In the genomic region with DNA sequence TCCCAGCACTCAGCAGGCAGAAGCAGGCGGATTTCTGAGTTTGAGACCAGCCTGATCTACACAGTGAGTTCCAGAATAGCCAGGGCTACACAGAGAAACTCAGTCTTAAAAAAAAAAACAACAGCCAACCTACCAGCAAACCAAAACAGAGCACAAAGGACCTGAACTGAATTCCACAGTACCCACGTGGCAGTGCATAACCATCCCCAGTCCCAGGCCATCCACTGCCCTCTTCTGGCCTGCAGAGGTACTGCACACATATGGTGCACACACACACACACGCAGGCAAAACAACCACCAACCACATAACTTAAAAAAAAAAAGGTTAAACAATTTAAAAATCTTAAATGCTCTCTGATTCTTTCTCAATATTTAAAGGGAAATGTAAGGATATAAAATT, we compare ENCODE assay signal across 18 mouse cellular contexts. TPM values are rescaled to one million over a fixed set of nuclear protein-coding genes. Genes with fewer than 3 reads are reported as not detected.
DNase-seq lines count a peak whose midpoint lies in the region; ATAC-seq and TF ChIP-seq lines count a peak whose summit lies in the region.
"Had no signal": no experiment of that assay in that cellular context is flagged by ENCODE, and none has a peak within 500 bp of the region (broad histone marks: within the 10 kb centered on the region; RNA-seq: fewer than 3 reads in every experiment).

No protein-coding gene starts in this region.

- H3K4me1 ChIP-seq in intestine, postnatal 0 days (replicated peaks; ENCODE audit: control insufficient read depth, insufficient read depth, low read length) = no peaks in the 10 kb centered on the region
- no peaks in the 10 kb centered on the region for H3K4me1 ChIP-seq in intestine, embryonic 16.5 days (ENCODE audit: control insufficient read depth, insufficient read depth, low read length)
- no peaks in the 10 kb centered on the region for H3K4me1 ChIP-seq in midbrain, postnatal 0 days (ENCODE audit: insufficient read depth, low read length)
- peaks cover 16% of the 10 kb centered on the region for H3K4me1 ChIP-seq in midbrain, embryonic 10.5 days
- H3K4me1 ChIP-seq in stomach, postnatal 0 days (replicated peaks; ENCODE audit: control insufficient read depth, insufficient read depth) = no peaks in the 10 kb centered on the region
- H3K4me1 ChIP-seq: stomach, embryonic 15.5 days had no signal

- CTCF ChIA-PET in Patski (lab: Charles Lee) = no interaction called here

- no peak for DNase-seq in midbrain, postnatal 0 days (ENCODE audit: low spot score)
- DNase-seq in midbrain, embryonic 10.5 days (ENCODE audit: low spot score) = no peak
- DNase-seq in Patski (ENCODE audit: low read depth, low spot score) = no peak
- DNase-seq in stomach, postnatal 0 days (ENCODE audit: low spot score) = no peak
- no peak for DNase-seq in left cerebral cortex, adult 18-20 months (ENCODE audit: low spot score in 2 of 2)
- no peak for DNase-seq in heart, postnatal 25 days (ENCODE audit: low spot score)
- DNase-seq: cerebellum, adult 8-10 months; embryo, embryonic 11 days; gastrocnemius, postnatal 25 days; kidney, adult 18-20 months had no signal

- intact Hi-C loops in heart, postnatal 25 days (cut with DNase I) = no loop called here

- no peaks in the 10 kb centered on the region for H3K9me3 ChIP-seq in intestine, postnatal 0 days (ENCODE audit: control insufficient read depth)
- no peaks in the 10 kb centered on the region for H3K9me3 ChIP-seq in intestine, embryonic 16.5 days (ENCODE audit: control insufficient read depth, low read length)
- H3K9me3 ChIP-seq in midbrain, postnatal 0 days (ENCODE audit: low read length) = no peaks in the 10 kb centered on the region
- H3K9me3 ChIP-seq in midbrain, embryonic 10.5 days (replicated peaks) = peaks cover 3% of the 10 kb centered on the region; the same call in 1 of the 2 replicates
- no peaks in the 10 kb centered on the region for H3K9me3 ChIP-seq in stomach, postnatal 0 days (ENCODE audit: control insufficient read depth, low read length)
- H3K9me3 ChIP-seq: limb, embryonic 15.5 days; midbrain, embryonic 15.5 days; stomach, embryonic 15.5 days had no signal

- H3K36me3 ChIP-seq in intestine, postnatal 0 days (ENCODE audit: control insufficient read depth, insufficient read depth) = no peaks in the 10 kb centered on the region
- H3K36me3 ChIP-seq in intestine, embryonic 16.5 days (ENCODE audit: control insufficient read depth, insufficient read depth, low read length) = no peaks in the 10 kb centered on the region
- no peaks in the 10 kb centered on the region for H3K36me3 ChIP-seq in midbrain, postnatal 0 days (ENCODE audit: insufficient read depth, low read length)
- no peaks in the 10 kb centered on the region for H3K36me3 ChIP-seq in midbrain, embryonic 10.5 days
- H3K36me3 ChIP-seq in stomach, postnatal 0 days (ENCODE audit: control insufficient read depth, insufficient read depth, low read length) = no peaks in the 10 kb centered on the region
- H3K36me3 ChIP-seq: hindbrain, embryonic 10.5 days; limb, embryonic 15.5 days; midbrain, embryonic 15.5 days; stomach, embryonic 15.5 days had no signal

- TF ChIP-seq EP300 in stomach, postnatal 0 days (optimal IDR thresholded peaks at IDR 0.05) = no peak

- no peak overlapping the region for H3K27ac ChIP-seq in intestine, postnatal 0 days (ENCODE audit: low read depth, low read length)
- no peak overlapping the region for H3K27ac ChIP-seq in intestine, embryonic 16.5 days (ENCODE audit: low read length)
- no peak overlapping the region for H3K27ac ChIP-seq in midbrain, postnatal 0 days (ENCODE audit: low read depth, low read length)
- no peak overlapping the region for H3K27ac ChIP-seq in midbrain, embryonic 10.5 days (replicated peaks)
- no peak overlapping the region for H3K27ac ChIP-seq in stomach, postnatal 0 days (replicated peaks)
- H3K27ac ChIP-seq: hindbrain, embryonic 10.5 days; limb, embryonic 15.5 days; midbrain, embryonic 15.5 days; stomach, embryonic 15.5 days had no signal

- H3K9ac ChIP-seq in intestine, postnatal 0 days (ENCODE audit: low read depth, low read length) = no peak overlapping the region
- no peak overlapping the region for H3K9ac ChIP-seq in intestine, embryonic 16.5 days (ENCODE audit: low read depth, low read length)
- no peak overlapping the region for H3K9ac ChIP-seq in midbrain, postnatal 0 days (replicated peaks; ENCODE audit: low read length, poor library complexity, severe bottlenecking)
- H3K9ac ChIP-seq in stomach, postnatal 0 days (ENCODE audit: low read length) = no peak overlapping the region
- H3K9ac ChIP-seq: limb, embryonic 15.5 days; midbrain, embryonic 15.5 days; stomach, embryonic 15.5 days had no signal

- peak; percentile 47 for TF ChIP-seq CTCF in intestine, postnatal 0 days (IDR thresholded peaks at IDR 0.05; ENCODE audit: low read depth)
- TF ChIP-seq CTCF in midbrain, postnatal 0 days (IDR thresholded peaks at IDR 0.05) = peak; percentile 40
- TF ChIP-seq CTCF in Patski (IDR thresholded peaks at IDR 0.05) = peak; percentile 48
- TF ChIP-seq CTCF in stomach, postnatal 0 days (IDR thresholded peaks at IDR 0.05; ENCODE audit: low read depth) = peak; percentile 49

- no peak overlapping the region for H3K4me3 ChIP-seq in intestine, postnatal 0 days (ENCODE audit: low read depth, low read length)
- H3K4me3 ChIP-seq in intestine, embryonic 16.5 days (ENCODE audit: low read length) = no peak overlapping the region
- no peak overlapping the region for H3K4me3 ChIP-seq in midbrain, postnatal 0 days (ENCODE audit: low read depth, low read length)
- no peak overlapping the region for H3K4me3 ChIP-seq in midbrain, embryonic 10.5 days
- H3K4me3 ChIP-seq in stomach, postnatal 0 days (ENCODE audit: low read depth, low read length) = no peak overlapping the region
- H3K4me3 ChIP-seq: hindbrain, embryonic 10.5 days; limb, embryonic 15.5 days; midbrain, embryonic 15.5 days; stomach, embryonic 15.5 days had no signal

- H3K4me2 ChIP-seq in intestine, postnatal 0 days (replicated peaks; ENCODE audit: low read depth) = no peak overlapping the region
- H3K4me2 ChIP-seq in intestine, embryonic 16.5 days (ENCODE audit: low read depth, low read length) = no peak overlapping the region
- H3K4me2 ChIP-seq in midbrain, postnatal 0 days (ENCODE audit: low read depth, low read length, poor library complexity, severe bottlenecking) = no peak overlapping the region
- H3K4me2 ChIP-seq in stomach, postnatal 0 days (replicated peaks; ENCODE audit: low read depth) = no peak overlapping the region
- H3K4me2 ChIP-seq: heart, embryonic 11.5 days; limb, embryonic 15.5 days; midbrain, embryonic 15.5 days; stomach, embryonic 15.5 days had no signal

- H3K27me3 ChIP-seq in intestine, postnatal 0 days (replicated peaks; ENCODE audit: control insufficient read depth, insufficient read depth, low read length) = no peaks in the 10 kb centered on the region
- no peaks in the 10 kb centered on the region for H3K27me3 ChIP-seq in intestine, embryonic 16.5 days (replicated peaks; ENCODE audit: control insufficient read depth, insufficient read depth, low read length)
- no peaks in the 10 kb centered on the region for H3K27me3 ChIP-seq in midbrain, postnatal 0 days (ENCODE audit: insufficient read depth, low read length)
- no peaks in the 10 kb centered on the region for H3K27me3 ChIP-seq in midbrain, embryonic 10.5 days (ENCODE audit: low read depth, poor library complexity, severe bottlenecking)
- no peaks in the 10 kb centered on the region for H3K27me3 ChIP-seq in Patski
- no peaks in the 10 kb centered on the region for H3K27me3 ChIP-seq in stomach, postnatal 0 days (ENCODE audit: control insufficient read depth, insufficient read depth, low read length)
- H3K27me3 ChIP-seq: limb, embryonic 15.5 days; midbrain, embryonic 15.5 days; stomach, embryonic 15.5 days had no signal

- POLR2A ChIA-PET in Patski (lab: Charles Lee) = interaction anchor here (0.6 to 0.7 kb wide), 3 partner anchors 14 to 44 kb away, joined by 3 to 4 read pairs (median 3); no protein-coding TSS in a partner anchor

- in situ Hi-C loops in Patski (cut with MboI; ENCODE audit: low pct_unique_long_range_greater_than_20kb) = no loop called here

- ATAC-seq in intestine, postnatal 0 days = no peak
- ATAC-seq in intestine, embryonic 16.5 days = no peak
- ATAC-seq in midbrain, postnatal 0 days (ENCODE audit: low FRiP score) = no peak
- no peak for ATAC-seq in Patski
- no peak for ATAC-seq in stomach, postnatal 0 days (ENCODE audit: low FRiP score, low TSS enrichment)
- ATAC-seq: activated CD4-positive, CD25-positive, alpha-beta regulatory T cell, adult 4 months; midbrain, embryonic 15.5 days had no signal

- 91% methylated on average over 3 of the region's 3 CpGs for WGBS in intestine, postnatal 0 days
- WGBS in intestine, embryonic 16.5 days = 84% methylated on average over 3 of the region's 3 CpGs
- 85% methylated on average over 3 of the region's 3 CpGs for WGBS in midbrain, postnatal 0 days
- 83% methylated on average over 3 of the region's 3 CpGs for WGBS in midbrain, embryonic 10.5 days
- 79% methylated on average over 3 of the region's 3 CpGs for WGBS in stomach, postnatal 0 days

RNA-seq across cellular contexts. Expression of gene Fam43a, which starts 42.7 kb away (rescaled TPM):
- polyA plus RNA-seq in intestine, postnatal 0 days (2015; fragmentation: Nextera tagmentation; extraction: Ambion mirVana) = 5.6 and 5.9 TPM in 2 replicates
- 11.3 and 11.8 TPM in 2 replicates for polyA plus RNA-seq in intestine, embryonic 16.5 days (2015; fragmentation: Nextera tagmentation; extraction: Ambion mirVana)
- total RNA-seq in midbrain, postnatal 0 days (2014; rRNA removed) = 21.1 and 22.3 TPM in 2 replicates
- 10.1 and 11.5 TPM in 2 replicates for polyA plus RNA-seq in midbrain, postnatal 0 days (2015; fragmentation: Nextera tagmentation; extraction: Ambion mirVana)
- polyA plus RNA-seq in midbrain, embryonic 10.5 days (2016; fragmentation: Nextera tagmentation; extraction: Ambion mirVana) = 11.4 TPM in 2 replicates
- 94.0 TPM for polyA plus RNA-seq in Patski (2021)
- 13.4 and 14.2 TPM in 2 replicates for polyA plus RNA-seq in stomach, postnatal 0 days (2015; fragmentation: Nextera tagmentation; extraction: Ambion mirVana)
- 10 to 100 TPM; 17.1 to 18.0 TPM for total RNA-seq in left cerebral cortex, adult 18-20 months (2021)
- 10 to 100 TPM; 25.8 to 31.2 TPM for total RNA-seq in heart, postnatal 25 days (2021)

RNA-seq across cellular contexts. Expression of gene Lsg1, which starts 54.8 kb away (rescaled TPM):
- polyA plus RNA-seq in intestine, postnatal 0 days (2015; fragmentation: Nextera tagmentation; extraction: Ambion mirVana) = 23.1 and 24.5 TPM in 2 replicates
- polyA plus RNA-seq in intestine, embryonic 16.5 days (2015; fragmentation: Nextera tagmentation; extraction: Ambion mirVana) = 41.2 and 49.3 TPM in 2 replicates
- 16.5 and 17.5 TPM in 2 replicates for total RNA-seq in midbrain, postnatal 0 days (2014; rRNA removed)
- 38.1 and 43.7 TPM in 2 replicates for polyA plus RNA-seq in midbrain, postnatal 0 days (2015; fragmentation: Nextera tagmentation; extraction: Ambion mirVana)
- polyA plus RNA-seq in midbrain, embryonic 10.5 days (2016; fragmentation: Nextera tagmentation; extraction: Ambion mirVana) = 82.3 and 86.2 TPM in 2 replicates
- 47.8 TPM for polyA plus RNA-seq in Patski (2021)
- polyA plus RNA-seq in stomach, postnatal 0 days (2015; fragmentation: Nextera tagmentation; extraction: Ambion mirVana) = 33.4 and 33.5 TPM in 2 replicates
- 10 to 100 TPM; 18.3 to 21.1 TPM for total RNA-seq in left cerebral cortex, adult 18-20 months (2021)
- total RNA-seq in heart, postnatal 25 days (2021) = 10 to 100 TPM; 16.9 to 18.8 TPM
